8 mouse cellular contexts compared by ENCODE assay signal in the genomic region with DNA sequence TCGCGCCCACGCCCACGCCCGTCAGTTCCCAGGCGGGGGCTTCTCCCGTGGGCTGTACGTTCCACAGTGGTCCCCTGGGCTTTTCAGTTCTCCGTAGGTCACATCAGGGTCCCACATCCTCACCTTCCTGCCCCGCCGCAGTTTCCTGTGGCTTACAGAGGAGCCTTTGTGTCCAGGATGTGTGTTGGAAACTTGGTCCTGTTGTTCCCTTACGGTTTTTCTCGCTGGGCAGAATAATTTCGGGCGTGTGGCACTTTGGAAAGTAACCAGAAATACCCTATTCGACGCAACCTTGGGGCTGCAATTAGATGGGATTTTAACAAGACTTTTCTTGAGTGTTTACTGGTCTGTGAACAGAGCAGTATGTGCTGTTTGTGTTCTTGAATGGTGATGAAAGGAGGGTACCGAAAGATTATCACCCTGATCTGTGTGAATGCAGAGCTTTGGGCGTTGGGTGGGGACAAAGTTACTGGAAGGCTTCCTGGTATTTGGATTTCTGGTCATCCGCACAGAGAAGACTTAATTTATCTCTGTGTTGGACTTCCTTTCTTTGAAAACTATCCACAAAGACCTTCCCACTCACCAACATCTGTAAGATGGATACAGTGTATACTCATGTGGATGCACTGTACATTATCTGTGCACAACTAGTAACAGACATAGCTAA. TPM values are rescaled to one million over a fixed set of nuclear protein-coding genes. Genes with fewer than 3 reads are reported as not detected.
DNase-seq lines count a peak whose midpoint lies in the region; ATAC-seq and TF ChIP-seq lines count a peak whose summit lies in the region.

No protein-coding gene starts in this region.

- no peaks in the 10 kb centered on the region for H3K9me3 ChIP-seq in heart, postnatal 0 days (replicated peaks; ENCODE audit: control insufficient read depth, low read length)
- no peaks in the 10 kb centered on the region for H3K9me3 ChIP-seq in liver, embryonic 15.5 days (replicated peaks)
- no peaks in the 10 kb centered on the region for H3K9me3 ChIP-seq in stomach, embryonic 14.5 days (ENCODE audit: control insufficient read depth, low read depth, low read length)

- WGBS in kidney, adult 2 months, result 1% methylated on average over 20 of the region's 20 CpGs
- WGBS in heart, postnatal 0 days, result under 1% methylated on average over 20 of the region's 20 CpGs
- WGBS in liver, embryonic 15.5 days (ENCODE audit: insufficient replicate concordance), result 0% methylated on average over 20 of the region's 20 CpGs
- WGBS in stomach, embryonic 14.5 days, result under 1% methylated on average over 20 of the region's 20 CpGs

- H3K27me3 ChIP-seq in kidney, adult 2 months (replicated peaks; ENCODE audit: control insufficient read depth, insufficient read depth, low read length), result no peaks in the 10 kb centered on the region
- no peaks in the 10 kb centered on the region for H3K27me3 ChIP-seq in heart, postnatal 0 days (ENCODE audit: control insufficient read depth, insufficient read depth, low read length)
- no peaks in the 10 kb centered on the region for H3K27me3 ChIP-seq in liver, embryonic 15.5 days
- H3K27me3 ChIP-seq in stomach, embryonic 14.5 days (ENCODE audit: control insufficient read depth, insufficient read depth, low read length), result no peaks in the 10 kb centered on the region

- peak; percentile 1 for ATAC-seq in heart, postnatal 0 days (ENCODE audit: insufficient read depth, low read depth)
- ATAC-seq in liver, embryonic 15.5 days (ENCODE audit: insufficient read depth), result no peak
- no peak for ATAC-seq in stomach, embryonic 14.5 days (ENCODE audit: insufficient number of reproducible peaks, insufficient read depth, low FRiP score, low read depth)

- H3K4me1 ChIP-seq in kidney, adult 2 months (ENCODE audit: control insufficient read depth, insufficient read depth, low read length), result peaks cover 4% of the 10 kb centered on the region; the same call in 1 of the 2 replicates
- peaks cover 21% of the 10 kb centered on the region for H3K4me1 ChIP-seq in bone marrow macrophage, adult 2 months (ENCODE audit: control insufficient read depth, insufficient read depth, low read length)
- peaks cover 14% of the 10 kb centered on the region; the same call in 1 of the 2 replicates for H3K4me1 ChIP-seq in heart, postnatal 0 days (ENCODE audit: control insufficient read depth, insufficient read depth)
- peaks cover 54% of the 10 kb centered on the region for H3K4me1 ChIP-seq in liver, embryonic 15.5 days (replicated peaks)
- H3K4me1 ChIP-seq in stomach, embryonic 14.5 days (ENCODE audit: control insufficient read depth, insufficient read depth, low read length), result peaks cover 9% of the 10 kb centered on the region

- peak overlapping the region; percentile 95 for H3K27ac ChIP-seq in kidney, adult 2 months (ENCODE audit: insufficient read depth, low read depth, low read length)
- H3K27ac ChIP-seq in bone marrow macrophage, adult 2 months (ENCODE audit: insufficient read depth, low read depth, low read length), result peak overlapping the region; percentile 40
- H3K27ac ChIP-seq in heart, postnatal 0 days (ENCODE audit: low read depth), result peak overlapping the region; percentile 94
- H3K27ac ChIP-seq in liver, embryonic 15.5 days (replicated peaks), result peak overlapping the region; percentile 94
- peak overlapping the region; percentile 89 for H3K27ac ChIP-seq in stomach, embryonic 14.5 days (ENCODE audit: low read length)

- H3K36me3 ChIP-seq in kidney, adult 2 months (ENCODE audit: control insufficient read depth, insufficient read depth, low read length), result no peaks in the 10 kb centered on the region
- H3K36me3 ChIP-seq in heart, postnatal 0 days (replicated peaks; ENCODE audit: control insufficient read depth, insufficient read depth, low read length), result peaks cover 2% of the 10 kb centered on the region; the same call in 1 of the 2 replicates
- no peaks in the 10 kb centered on the region for H3K36me3 ChIP-seq in liver, embryonic 15.5 days (replicated peaks)
- H3K36me3 ChIP-seq in stomach, embryonic 14.5 days (ENCODE audit: control insufficient read depth, insufficient read depth, low read length), result no peaks in the 10 kb centered on the region

- H3K4me3 ChIP-seq in kidney, adult 2 months (ENCODE audit: insufficient read depth, low read depth, low read length), result peak overlapping the region; percentile 88
- H3K4me3 ChIP-seq in bone marrow macrophage, adult 2 months (ENCODE audit: insufficient read depth, low read length), result peak overlapping the region; percentile 76
- peak overlapping the region; percentile 80 for H3K4me3 ChIP-seq in heart, postnatal 0 days (ENCODE audit: low read depth, low read length)
- H3K4me3 ChIP-seq in liver, embryonic 15.5 days (replicated peaks), result peak overlapping the region; percentile 88
- peak overlapping the region; percentile 83 for H3K4me3 ChIP-seq in stomach, embryonic 14.5 days (ENCODE audit: low read depth, low read length)

- H3K4me2 ChIP-seq in heart, postnatal 0 days (ENCODE audit: low read depth, low read length), result peak overlapping the region; percentile 68
- peak overlapping the region; percentile 80 for H3K4me2 ChIP-seq in liver, embryonic 15.5 days
- H3K4me2 ChIP-seq in stomach, embryonic 14.5 days (replicated peaks; ENCODE audit: low read depth, low read length), result peak overlapping the region; percentile 66

- no peak; the same call in 1 of the 2 replicates for TF ChIP-seq EP300 in heart, postnatal 0 days (IDR thresholded peaks at IDR 0.05; ENCODE audit: low read depth)

- no peak for TF ChIP-seq CTCF in kidney, adult 2 months (conservative IDR thresholded peaks at IDR 0.05; ENCODE audit: insufficient read depth, insufficient read length, low read depth, low read length)
- TF ChIP-seq CTCF in bone marrow macrophage, adult 2 months (IDR thresholded peaks at IDR 0.05; ENCODE audit: low read depth, low read length), result no peak
- no peak for TF ChIP-seq CTCF in heart, postnatal 0 days (IDR thresholded peaks at IDR 0.05; ENCODE audit: low read depth)

- TF ChIP-seq POLR2A in kidney, adult 2 months (IDR thresholded peaks at IDR 0.05; ENCODE audit: low read depth, low read length), result no peak
- TF ChIP-seq POLR2A in bone marrow macrophage, adult 2 months (IDR thresholded peaks at IDR 0.05; ENCODE audit: borderline replicate concordance, low read depth, low read length), result no peak

- peak overlapping the region; percentile 85 for H3K9ac ChIP-seq in heart, postnatal 0 days (replicated peaks; ENCODE audit: low read depth, low read length)
- H3K9ac ChIP-seq in liver, embryonic 15.5 days, result peak overlapping the region; percentile 91
- peak overlapping the region; percentile 89 for H3K9ac ChIP-seq in stomach, embryonic 14.5 days (replicated peaks; ENCODE audit: low read depth, low read length)

- intact Hi-C loops in left cerebral cortex, postnatal 14 days (cut with DNase I), result loop anchor here (10.0 kb wide), 1 partner anchor 293 kb away; no protein-coding TSS in a partner anchor

- peak; percentile 63 for DNase-seq in kidney, adult 2 months
- no peak for DNase-seq in kidney, adult 11 months
- DNase-seq in heart, postnatal 0 days (ENCODE audit: low spot score), result peak; percentile 55
- DNase-seq in MN1 (ENCODE audit: low spot score), result no peak
- no peak for DNase-seq in left cerebral cortex, postnatal 14 days (ENCODE audit: low spot score in 2 of 2)

RNA-seq across cellular contexts. Expression of a gene that starts 0.6 kb away (rescaled TPM):
- polyA plus RNA-seq in kidney, adult 2 months (2012; rRNA removed), result 61.8 and 71.7 TPM in 2 replicates
- 162 and 167 TPM in 2 replicates for polyA plus RNA-seq in bone marrow macrophage, adult 2 months (2012; ENCODE audit: insufficient read depth, insufficient read length, missing spikeins)
- total RNA-seq in heart, postnatal 0 days (2014; rRNA removed; ENCODE audit: low replicate concordance), result 68.0 and 69.6 TPM in 2 replicates
- polyA plus RNA-seq in heart, postnatal 0 days (2015; fragmentation: Nextera tagmentation; extraction: Ambion mirVana), result 67.3 and 70.3 TPM in 2 replicates
- polyA plus RNA-seq in liver, embryonic 15.5 days (2015; fragmentation: Nextera tagmentation; extraction: Ambion mirVana), result 47.5 and 47.9 TPM in 2 replicates
- 90.1 and 92.3 TPM in 2 replicates for polyA plus RNA-seq in stomach, embryonic 14.5 days (2014; fragmentation: Nextera tagmentation; extraction: Ambion mirVana)
- 10 to 100 TPM; 28.7 to 29.6 TPM for total RNA-seq in left cerebral cortex, postnatal 14 days (2021)

Comparison
In these comparisons a context has a peak if more than half of its experiments do, and no peak if none do; other contexts are left out.
1. DNase-seq: peak in kidney, adult 2 months (single experiment) and heart, postnatal 0 days (single experiment); none in kidney, adult 11 months (single experiment), MN1 (single experiment) and left cerebral cortex, postnatal 14 days (0 of 2).
2. H3K27ac ChIP-seq: peak in every context shown above with its lines; median percentile 95 in kidney, adult 2 months; 94 in heart, postnatal 0 days; 94 in liver, embryonic 15.5 days; 89 in stomach, embryonic 14.5 days; 40 in bone marrow macrophage, adult 2 months.
3. Peak in every context shown above with its lines, with median percentiles within 50 percentile points of each other: H3K4me3 ChIP-seq, H3K4me2 ChIP-seq and H3K9ac ChIP-seq.